Mouse (Mus musculus): Measurements from ENCODE around the gene Pef1. TPM values are rescaled to one million over a fixed set of nuclear protein-coding genes. Genes with fewer than 3 reads are reported as not detected.

The Pef1 gene
- total RNA-seq, 2 experiments from 2014 or later: 37.3 to 37.5 TPM

DNA sequence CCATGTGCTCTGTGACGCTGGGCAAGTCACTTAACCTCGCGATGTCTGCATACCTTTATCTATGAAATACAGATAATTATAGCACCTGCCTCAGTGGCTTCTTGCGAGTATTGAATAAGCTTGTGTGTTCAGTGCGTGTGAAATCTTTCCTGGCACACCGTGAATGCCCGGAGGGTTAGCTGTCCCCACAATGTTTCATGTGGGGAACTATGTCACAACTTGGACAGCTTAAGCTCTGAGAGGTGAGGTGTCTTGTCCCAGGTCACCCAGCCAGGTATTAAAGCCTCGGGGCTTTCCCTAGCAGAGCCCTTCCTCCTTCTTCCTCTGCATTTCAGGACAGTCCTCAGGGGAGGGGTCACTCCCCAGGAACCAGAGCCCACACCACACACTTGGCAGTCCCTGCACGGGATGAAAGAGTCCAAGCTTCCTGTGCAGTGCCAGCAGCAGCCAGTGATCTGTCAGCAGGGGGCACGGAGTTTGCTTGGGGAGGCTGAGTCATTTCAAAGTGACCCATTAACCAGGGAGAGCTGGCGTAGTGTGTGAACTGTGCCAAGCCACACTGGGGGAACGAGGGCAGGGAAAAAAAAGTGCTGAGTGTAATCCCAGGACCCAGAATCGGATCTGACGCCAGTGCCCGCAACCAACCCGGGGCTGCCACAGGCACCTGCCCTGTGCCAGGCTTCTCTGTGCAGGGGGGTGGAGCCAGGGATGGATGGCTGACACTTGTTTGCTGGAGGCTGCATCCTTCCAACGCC, 27.4 kb upstream of the Pef1 start:
- H3K27ac ChIP-seq: peak overlapping the region; percentile 56
- peak; percentile 76 for DNase-seq
- intact Hi-C loops (cut with DNase I): no loop called here
- TF ChIP-seq CTCF (IDR thresholded peaks at IDR 0.05): 0 out of 2 replicates have a peak, but pooled peaks have one; percentile 2
- H3K4me3 ChIP-seq: peak overlapping the region; percentile 13; the same call in 1 of the 2 replicates

GRCm38 (mm10) chr4:130076856-130077255, 25.5 kb upstream of the Pef1 start:
- no peak overlapping the region for H3K4me3 ChIP-seq
- TF ChIP-seq CTCF (IDR thresholded peaks at IDR 0.05): no peak
- H3K27ac ChIP-seq: no peak overlapping the region
- intact Hi-C loops (cut with DNase I): no loop called here
- DNase-seq: peak; percentile 56

- no peak overlapping the region for H3K4me3 ChIP-seq
- no peak for TF ChIP-seq CTCF (IDR thresholded peaks at IDR 0.05)
- no peak for DNase-seq
- intact Hi-C loops (cut with DNase I): no loop called here
- no peak overlapping the region for H3K27ac ChIP-seq
Measured at GRCm38 (mm10) chr4:130078816-130079485, 23.4 kb upstream of the Pef1 start.

- H3K27ac ChIP-seq: no peak overlapping the region
- H3K4me3 ChIP-seq: no peak overlapping the region
- no peak for TF ChIP-seq CTCF (IDR thresholded peaks at IDR 0.05)
- intact Hi-C loops (cut with DNase I): no loop called here
- DNase-seq: no peak
Measured at GRCm38 (mm10) chr4:130079521-130079920, 22.8 kb upstream of the Pef1 start.

GRCm38 (mm10) chr4:130081345-130082190, 20.8 kb upstream of the Pef1 start:
- TF ChIP-seq CTCF (IDR thresholded peaks at IDR 0.05): no peak
- intact Hi-C loops (cut with DNase I): loop anchor here (1.0 kb wide), 1 partner anchor 45 kb away; no protein-coding TSS in a partner anchor
- Histone ChIP-seq H3K27ac (no peak overlapping the region), H3K4me3 (no peak overlapping the region)
- DNase-seq: peak; percentile 78

DNA sequence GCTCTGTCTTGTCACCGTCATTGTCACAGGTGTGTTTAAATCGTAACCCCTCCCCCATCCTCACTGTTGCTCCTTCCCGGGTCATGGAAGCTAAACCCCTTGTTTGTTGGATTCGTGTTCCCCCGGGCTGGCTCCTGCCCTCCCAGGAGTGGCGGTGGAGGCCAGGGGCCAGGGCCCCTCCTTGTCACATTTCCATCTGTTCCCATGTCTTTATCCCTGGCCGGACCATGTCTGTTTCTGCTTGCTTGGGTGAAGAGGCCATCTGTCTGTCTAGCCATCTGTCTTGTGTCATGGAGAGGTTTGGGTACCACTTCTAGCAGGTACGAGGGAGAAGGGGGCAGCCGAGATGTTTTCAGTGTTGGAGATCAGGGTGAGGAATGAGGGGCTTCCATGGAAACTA, 20.1 kb upstream of the Pef1 start:
- DNase-seq: no peak
- Histone ChIP-seq H3K27ac (no peak overlapping the region), H3K4me3 (no peak overlapping the region)
- TF ChIP-seq CTCF (IDR thresholded peaks at IDR 0.05): no peak
- intact Hi-C loops (cut with DNase I): loop anchor here (1.0 kb wide), 1 partner anchor 46 kb away; no protein-coding TSS in a partner anchor

GRCm38 (mm10) chr4:130084331-130084945, 17.9 kb upstream of the Pef1 start:
- no peak for TF ChIP-seq CTCF (IDR thresholded peaks at IDR 0.05)
- DNase-seq: peak; percentile 66
- H3K4me3 ChIP-seq: no peak overlapping the region
- no peak overlapping the region for H3K27ac ChIP-seq
- intact Hi-C loops (cut with DNase I): no loop called here

GRCm38 (mm10) chr4:130085246-130085820, 17.0 kb upstream of the Pef1 start:
- Histone ChIP-seq H3K27ac (no peak overlapping the region), H3K4me3 (no peak overlapping the region)
- intact Hi-C loops (cut with DNase I): loop anchor here (5.0 kb wide), 1 partner anchor 298 kb away; no protein-coding TSS in a partner anchor
- no peak for DNase-seq
- no peak for TF ChIP-seq CTCF (IDR thresholded peaks at IDR 0.05)

DNA sequence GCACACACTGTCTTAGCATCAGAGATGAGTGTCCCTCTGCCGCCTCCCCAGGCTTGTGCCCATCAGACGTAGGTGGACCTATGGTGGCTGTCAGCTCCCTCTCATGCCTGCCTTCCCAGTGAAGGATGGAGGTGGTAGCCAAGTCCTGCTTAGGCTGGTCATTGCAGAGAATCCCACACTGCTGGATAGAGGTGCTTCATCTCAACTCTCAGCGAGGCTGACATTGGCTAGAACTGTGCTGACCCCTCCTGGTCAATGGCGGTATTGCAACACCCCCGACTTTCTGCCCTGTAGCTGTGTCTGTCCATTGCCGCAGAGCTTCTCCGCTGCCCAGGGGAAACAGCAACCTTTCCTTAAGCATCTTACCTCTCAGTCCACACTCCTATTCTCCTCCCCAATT, 15.1 kb upstream of the Pef1 start:
- no peak overlapping the region for H3K27ac ChIP-seq
- no peak overlapping the region for H3K4me3 ChIP-seq
- TF ChIP-seq CTCF (IDR thresholded peaks at IDR 0.05): peak; percentile 100
- intact Hi-C loops (cut with DNase I): loop anchor here (1.0 to 5.0 kb wide), 3 partner anchors 51 to 300 kb away; no protein-coding TSS in a partner anchor
- DNase-seq: peak; percentile 91

GRCm38 (mm10) chr4:130095137-130095536, 7.2 kb upstream of the Pef1 start:
- H3K27ac ChIP-seq: no peak overlapping the region
- intact Hi-C loops (cut with DNase I): no loop called here
- TF ChIP-seq CTCF (IDR thresholded peaks at IDR 0.05): no peak
- no peak overlapping the region for H3K4me3 ChIP-seq
- DNase-seq: no peak

DNA sequence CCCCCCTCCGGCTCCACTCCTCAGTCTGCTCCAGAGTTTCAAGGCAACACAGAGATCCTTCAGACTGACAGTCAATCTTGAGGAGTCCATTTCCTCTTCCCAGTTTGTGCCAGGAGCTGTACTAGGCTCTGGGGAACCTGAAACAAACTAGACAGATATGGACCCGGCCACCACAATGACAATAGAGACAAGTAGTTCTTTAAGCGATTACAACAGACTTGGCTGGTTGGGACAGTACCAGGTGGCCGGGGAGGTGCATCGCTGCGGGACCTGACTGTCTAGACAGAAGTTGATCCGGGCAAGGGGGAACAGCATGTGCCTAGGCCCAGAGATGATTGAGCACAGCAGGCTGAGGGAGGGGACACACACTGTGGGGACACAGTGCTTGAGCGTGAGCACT, 1.2 kb upstream of the Pef1 start:
- no peak for TF ChIP-seq CTCF (IDR thresholded peaks at IDR 0.05)
- intact Hi-C loops (cut with DNase I): no loop called here
- DNase-seq: no peak

DNA sequence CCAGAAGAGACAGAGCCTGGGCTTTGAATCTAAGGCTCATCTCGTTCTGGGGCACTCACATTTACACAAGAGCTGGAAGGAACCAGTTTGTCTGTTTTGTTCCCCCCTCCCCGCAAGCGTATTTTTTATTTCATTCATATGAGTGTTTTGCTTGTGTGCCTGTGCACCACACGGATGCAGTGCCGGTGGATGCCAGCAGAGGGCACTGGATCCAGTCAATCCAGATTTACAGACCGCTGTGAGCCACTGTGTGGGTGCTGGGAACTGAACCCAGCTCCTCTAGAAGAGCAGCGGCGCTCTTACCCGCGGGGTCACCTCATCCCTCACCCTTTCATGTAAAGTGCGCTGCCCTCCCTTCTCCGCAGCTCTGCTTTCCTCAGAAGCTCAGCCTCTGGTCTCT, 1.3 kb downstream of the Pef1 start:
- DNase-seq: no peak
- TF ChIP-seq CTCF (IDR thresholded peaks at IDR 0.05): peak; percentile 20; the same call in 1 of the 2 replicates
- Histone ChIP-seq H3K27ac (no peak overlapping the region), H3K4me3 (no peak overlapping the region)
- intact Hi-C loops (cut with DNase I): no loop called here

More for the DNA sequence above, 1.2 kb upstream of the Pef1 start:
- Histone ChIP-seq H3K4me3 (no peak overlapping the region), H3K27ac (no peak overlapping the region)
